Mouse (Mus musculus) midbrain, embryonic 14.5 days (tissue): ENCODE measurements around the gene Rab5c. TPM values are rescaled to one million over a fixed set of nuclear protein-coding genes. Genes with fewer than 3 reads are reported as not detected.

ENCODE experiments used
- ATAC-seq: fragments of 200-750 bp; cut with Nextera tagmentation; 2 replicates; pipeline ENCODE4 v1.8.0; 2017; ENCODE audit warnings: moderate number of reproducible peaks, moderate library complexity; ENCODE audit not compliant: low FRiP score, low TSS enrichment
- DNase-seq: peaks from one replicate; pipeline ENCODE4 v3.0.0-alpha.2; 2015
- H3K27ac ChIP-seq: fragments of 300-500 bp; sonication (generic); replicated peaks from 2 replicates; pipeline ENCODE4 v1.5.1; 2014; ENCODE audit warnings: mild to moderate bottlenecking, low read depth, low read length, moderate library complexity
- H3K27me3 ChIP-seq: fragments of 300-500 bp; sonication (generic); 2 replicates; pipeline ENCODE4 v1.6.1; 2014; ENCODE audit warnings: low read length, control low read depth, mixed read lengths; ENCODE audit not compliant: control insufficient read depth, insufficient read depth
- H3K36me3 ChIP-seq: fragments of 300-500 bp; sonication (generic); 2 replicates; pipeline ENCODE4 v1.6.1; 2014; ENCODE audit warnings: low read length, control low read depth; ENCODE audit not compliant: control insufficient read depth, insufficient read depth
- H3K4me1 ChIP-seq: fragments of 300-500 bp; sonication (generic); 2 replicates; pipeline ENCODE4 v1.6.1; 2014; ENCODE audit warnings: mild to moderate bottlenecking, antibody characterized with exemption, low read length, control low read depth; ENCODE audit not compliant: control insufficient read depth, insufficient read depth
- H3K4me2 ChIP-seq: fragments of 300-500 bp; sonication (generic); 2 replicates; pipeline ENCODE4 v1.6.1; 2014; ENCODE audit warnings: mild to moderate bottlenecking, low read length, moderate library complexity
- H3K4me3 ChIP-seq: fragments of 300-500 bp; sonication (generic); replicated peaks from 2 replicates; pipeline ENCODE4 v1.5.1; 2014; ENCODE audit warnings: low read depth, low read length
- H3K9ac ChIP-seq: fragments of 300-500 bp; sonication (generic); replicated peaks from 2 replicates; pipeline ENCODE4 v1.6.1; 2014; ENCODE audit warnings: mild to moderate bottlenecking, low read length, moderate library complexity
- H3K9me3 ChIP-seq: fragments of 300-500 bp; sonication (generic); 2 replicates; pipeline ENCODE4 v1.6.1; 2016; ENCODE audit warnings: low read length, control low read depth, mixed read lengths; ENCODE audit not compliant: control insufficient read depth
- WGBS: fragments of 180-500 bp; shearing (Covaris S2); extraction: QIAGEN DNeasy Blood & Tissue Kit; methylation state at CpG from one replicate; pipeline ENCODE4 v1.1.7; 2014; 5-methylcytosine and 5-hydroxymethylcytosine counted together
- polyA plus RNA-seq: library from polyadenylated mRNA; unstranded; fragments of >200 nt; fragmentation: Nextera tagmentation; extraction: Ambion mirVana; gene quantifications from 2 replicates; pipeline ENCODE4 v1.2.1, GENCODE M21; 2014

The Rab5c gene
- polyA plus RNA-seq, 1 experiment from 2014 or later, result 86.8 TPM

DNA sequence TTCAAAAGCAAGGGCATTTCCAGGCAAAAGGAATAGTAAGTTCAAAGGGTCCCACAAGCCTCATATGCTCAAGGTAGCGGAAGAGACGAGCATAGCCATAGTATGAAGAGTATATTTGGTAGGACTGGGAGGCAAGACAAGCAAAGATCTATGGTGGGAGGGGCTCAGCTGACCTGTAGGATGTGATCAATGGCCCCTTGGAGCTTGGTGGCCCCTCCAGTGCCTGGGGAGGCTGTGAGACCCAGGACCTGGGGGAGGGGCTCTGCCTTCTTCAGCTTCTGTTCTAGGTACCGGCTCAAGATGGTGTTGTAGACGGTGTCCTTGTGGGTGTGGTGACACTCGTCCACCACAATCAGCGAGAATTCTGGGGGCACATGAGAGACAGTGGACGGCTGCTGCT is 35.1 kb downstream of the Rab5c start:
- H3K27ac ChIP-seq, result no peak overlapping the region
- no peaks in the 10 kb centered on the region for H3K4me1 ChIP-seq
- H3K4me3 ChIP-seq, result no peak overlapping the region
- H3K36me3 ChIP-seq, result peaks cover 31% of the 10 kb centered on the region
- no peak overlapping the region for H3K9ac ChIP-seq
- WGBS, result 45% methylated on average over 7 of the region's 7 CpGs
- no peaks in the 10 kb centered on the region for H3K9me3 ChIP-seq
- DNase-seq (no peak), ATAC-seq (no peak)
- H3K27me3 ChIP-seq, result no peaks in the 10 kb centered on the region
- peak overlapping the region; percentile 23; the same call in 1 of the 2 replicates for H3K4me2 ChIP-seq

DNA sequence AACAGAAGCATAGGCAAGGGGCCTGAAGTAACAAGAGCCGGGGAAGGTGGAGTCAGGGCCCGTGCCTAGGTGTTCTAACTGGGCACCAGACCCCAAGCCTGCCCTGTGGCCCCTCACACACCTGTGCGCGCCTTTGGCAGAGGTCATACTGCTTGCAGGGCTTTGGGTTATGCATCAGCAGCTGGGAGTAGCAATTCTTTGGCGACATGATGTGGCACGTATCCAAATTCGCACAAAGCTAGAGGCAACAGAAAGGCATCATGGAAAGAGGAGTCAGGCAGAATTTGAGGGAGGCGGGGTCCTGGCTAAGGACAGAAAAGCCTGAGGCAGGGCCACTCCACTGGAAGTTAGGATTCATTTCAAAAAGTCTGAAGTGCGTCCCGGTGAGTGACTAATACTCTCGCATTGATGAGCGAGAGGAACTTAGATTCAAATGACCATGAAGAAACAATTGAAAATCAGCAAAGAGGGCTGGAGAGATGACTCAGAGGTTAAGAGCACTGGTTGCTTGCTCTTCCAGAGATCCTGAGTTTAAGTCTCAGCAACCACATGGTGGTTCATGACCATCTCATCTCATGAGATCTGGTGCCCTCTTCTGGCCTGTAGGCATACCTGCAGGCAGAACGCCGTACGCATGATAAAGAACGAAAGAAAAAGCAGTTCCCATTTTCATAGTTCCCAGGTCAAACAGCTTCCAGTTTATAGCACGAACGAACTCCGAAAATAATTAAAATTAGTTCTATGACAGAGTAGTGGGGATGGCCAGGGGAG is 35.7 kb downstream of the Rab5c start:
- peak overlapping the region; percentile 23; the same call in 1 of the 2 replicates for H3K4me2 ChIP-seq
- no peaks in the 10 kb centered on the region for H3K9me3 ChIP-seq
- peak; percentile 93 for DNase-seq
- no peak overlapping the region for H3K4me3 ChIP-seq
- no peak for ATAC-seq
- no peaks in the 10 kb centered on the region for H3K4me1 ChIP-seq
- no peak overlapping the region for H3K27ac ChIP-seq
- peaks cover 25% of the 10 kb centered on the region for H3K36me3 ChIP-seq
- WGBS, result 36% methylated on average over 19 of the region's 19 CpGs
- no peak overlapping the region for H3K9ac ChIP-seq
- no peaks in the 10 kb centered on the region for H3K27me3 ChIP-seq

DNA sequence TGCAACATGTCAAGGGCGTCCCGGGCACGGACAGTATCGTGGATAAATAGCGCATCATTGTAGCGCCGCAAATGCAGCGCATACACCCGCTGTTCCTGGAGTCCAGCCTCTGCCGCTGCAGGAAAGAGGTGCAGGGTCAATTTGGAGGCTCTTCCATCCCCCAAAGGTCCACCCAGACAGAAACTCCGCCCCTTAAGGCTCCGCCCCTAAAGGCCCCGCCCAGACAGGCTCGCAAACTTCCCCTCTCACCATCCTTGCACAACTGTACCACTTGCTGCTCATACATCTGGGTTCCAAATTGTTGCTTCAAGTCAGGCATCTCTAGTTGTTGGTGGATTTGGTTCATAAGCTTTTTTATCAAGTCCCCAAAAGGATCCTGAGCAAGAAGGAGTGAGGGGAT is 36.7 kb downstream of the Rab5c start:
- H3K4me1 ChIP-seq, result no peaks in the 10 kb centered on the region
- no peak for DNase-seq
- WGBS, result 3% methylated on average over 14 of the region's 14 CpGs
- ATAC-seq, result no peak
- no peak overlapping the region for H3K4me3 ChIP-seq
- no peaks in the 10 kb centered on the region for H3K27me3 ChIP-seq
- H3K9ac ChIP-seq, result no peak overlapping the region
- H3K9me3 ChIP-seq, result no peaks in the 10 kb centered on the region
- peak overlapping the region; percentile 11 for H3K4me2 ChIP-seq
- no peak overlapping the region for H3K27ac ChIP-seq
- peaks cover 17% of the 10 kb centered on the region for H3K36me3 ChIP-seq

DNA sequence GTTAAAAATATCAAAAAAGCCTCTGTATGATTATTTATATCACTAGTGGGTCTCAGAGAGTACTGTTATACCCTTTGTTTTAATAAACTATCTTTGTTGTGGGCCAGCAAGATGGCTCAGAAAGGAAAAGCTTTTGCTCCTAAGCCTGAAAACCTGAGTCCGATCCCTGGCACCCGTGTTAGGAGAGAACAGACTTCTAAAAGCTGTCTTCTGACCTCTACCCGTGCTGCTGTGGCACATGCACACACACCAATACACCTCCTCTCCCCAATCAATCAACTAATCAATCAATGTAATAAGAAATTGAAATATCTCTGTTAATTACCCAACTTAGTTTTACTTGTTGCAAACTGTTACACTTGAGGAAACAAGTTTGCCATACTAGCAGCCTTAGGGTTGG is 37.3 kb downstream of the Rab5c start:
- no peak overlapping the region for H3K4me2 ChIP-seq
- ATAC-seq, result no peak
- peaks cover 11% of the 10 kb centered on the region for H3K36me3 ChIP-seq
- no peaks in the 10 kb centered on the region for H3K27me3 ChIP-seq
- no peak overlapping the region for H3K27ac ChIP-seq
- 81% methylated on average over 3 of the region's 3 CpGs for WGBS
- no peaks in the 10 kb centered on the region for H3K9me3 ChIP-seq
- no peak overlapping the region for H3K4me3 ChIP-seq
- H3K9ac ChIP-seq, result no peak overlapping the region
- DNase-seq, result no peak
- no peaks in the 10 kb centered on the region for H3K4me1 ChIP-seq

DNA sequence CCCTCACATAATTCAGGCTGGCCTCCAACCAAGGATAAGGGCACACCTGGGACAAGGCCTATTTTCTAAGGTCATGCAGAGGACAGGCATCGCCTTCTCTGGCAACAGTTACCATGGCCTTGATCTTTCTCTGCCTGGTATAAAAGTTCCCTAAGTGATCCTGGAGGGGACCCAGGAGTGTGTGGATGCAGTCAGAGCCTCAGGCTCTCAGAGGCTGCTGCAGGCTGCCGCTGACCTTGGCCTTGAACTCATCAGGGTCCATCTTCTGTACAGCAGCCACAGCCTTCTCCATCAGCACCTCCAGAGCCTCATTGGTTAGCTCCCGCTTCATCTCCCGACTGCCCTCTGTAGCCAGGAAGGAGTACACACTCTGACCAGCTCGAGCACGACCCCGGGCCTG is 40.1 kb downstream of the Rab5c start:
- no peak for DNase-seq
- Histone ChIP-seq H3K4me2 (no peak overlapping the region), H3K4me3 (no peak overlapping the region), H3K27ac (no peak overlapping the region), H3K4me1 (no peaks in the 10 kb centered on the region), H3K27me3 (no peaks in the 10 kb centered on the region), H3K9me3 (no peaks in the 10 kb centered on the region), H3K36me3 (no peaks in the 10 kb centered on the region), H3K9ac (no peak overlapping the region)
- 71% methylated on average over 7 of the region's 7 CpGs for WGBS
- ATAC-seq, result no peak

DNA sequence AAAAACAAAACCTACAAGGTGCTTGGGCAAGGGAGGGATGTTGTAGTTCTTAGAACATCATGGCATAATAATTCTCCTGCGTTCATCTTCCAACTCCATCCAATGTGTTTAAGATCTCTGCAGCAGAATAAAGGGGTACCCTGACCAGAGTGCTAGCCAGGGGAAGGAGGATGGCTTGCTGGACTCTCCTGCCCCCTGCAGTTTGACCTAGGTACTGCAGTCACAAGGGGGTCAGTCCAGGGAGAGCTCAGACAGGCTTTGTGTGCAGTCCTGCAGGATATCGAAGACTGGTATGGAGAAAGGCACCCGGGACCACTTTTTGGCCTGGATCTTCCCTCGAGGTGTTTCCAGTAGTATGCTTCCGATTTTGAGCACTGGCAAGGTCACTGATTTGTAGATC is 43.1 kb downstream of the Rab5c start:
- no peaks in the 10 kb centered on the region for H3K36me3 ChIP-seq
- no peak overlapping the region for H3K27ac ChIP-seq
- ATAC-seq (peak; percentile 53; the same call in 1 of the 2 replicates), DNase-seq (peak; percentile 73)
- H3K4me2 ChIP-seq, result no peak overlapping the region
- H3K9me3 ChIP-seq, result no peaks in the 10 kb centered on the region
- no peak overlapping the region for H3K4me3 ChIP-seq
- H3K27me3 ChIP-seq, result 0 out of 2 replicates have a peak, but pooled peaks cover 6% of the 10 kb centered on the region
- H3K9ac ChIP-seq, result no peak overlapping the region
- 39% methylated on average over 5 of the region's 5 CpGs for WGBS
- H3K4me1 ChIP-seq, result no peaks in the 10 kb centered on the region

DNA sequence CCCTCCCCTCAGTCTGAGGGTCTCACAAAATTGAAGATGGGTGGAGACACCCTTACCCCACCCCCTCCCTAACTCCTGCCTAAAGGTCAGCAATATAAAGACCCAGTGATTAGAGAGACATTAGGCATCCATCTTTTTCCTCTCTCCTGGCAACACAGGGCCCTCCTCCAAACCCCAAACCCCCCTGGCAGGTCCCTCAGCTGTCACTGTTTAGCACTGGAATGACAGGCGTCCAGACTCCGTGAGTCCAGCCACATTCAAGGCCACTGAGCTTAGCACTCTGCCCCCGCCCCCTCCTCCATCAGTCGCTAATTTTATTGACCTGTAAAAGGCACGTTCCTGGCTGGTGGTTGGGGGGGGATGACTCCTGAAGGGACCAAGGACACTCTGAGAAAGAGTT is 44.9 kb downstream of the Rab5c start:
- no peaks in the 10 kb centered on the region for H3K36me3 ChIP-seq
- 0 out of 2 replicates have a peak, but pooled peaks cover 6% of the 10 kb centered on the region for H3K27me3 ChIP-seq
- no peak overlapping the region for H3K27ac ChIP-seq
- H3K9me3 ChIP-seq, result no peaks in the 10 kb centered on the region
- no peak for DNase-seq
- H3K9ac ChIP-seq, result no peak overlapping the region
- no peak overlapping the region for H3K4me3 ChIP-seq
- H3K4me2 ChIP-seq, result no peak overlapping the region
- H3K4me1 ChIP-seq, result no peaks in the 10 kb centered on the region
- ATAC-seq, result no peak
- WGBS, result 21% methylated on average over 5 of the region's 5 CpGs

DNA sequence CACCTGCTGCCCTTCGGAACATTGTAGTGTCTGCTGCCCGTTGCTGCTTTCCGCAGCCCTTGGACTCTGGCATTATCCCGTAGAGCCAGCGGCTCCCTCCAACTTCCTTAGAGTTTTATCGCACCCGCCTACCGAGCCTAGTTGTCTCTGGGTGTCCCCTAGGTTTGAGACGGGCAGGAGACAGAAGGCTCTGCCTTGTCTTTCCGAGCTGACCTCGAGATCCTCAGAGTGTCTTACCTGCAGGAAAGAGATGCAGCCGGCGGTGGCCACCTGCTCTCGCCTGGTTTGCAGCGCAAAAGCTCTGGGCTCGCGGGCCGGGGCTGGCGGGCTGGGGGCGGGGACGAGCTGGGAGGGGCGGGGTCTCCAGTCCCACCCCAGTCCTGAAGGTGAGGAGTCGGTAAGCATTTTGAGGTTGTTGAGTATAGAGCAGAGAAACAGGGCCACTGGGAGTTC is 45.8 kb downstream of the Rab5c start, which contains the start of gene Zfp385c:
TSS of gene Zfp385c (minus strand) at position 292 of the 453 bp plus-strand sequence.
- 2% methylated on average over 23 of the region's 23 CpGs for WGBS
- Histone ChIP-seq H3K9ac (no peak within 1 kb of the TSS; the same call in 1 of the 2 replicates), H3K4me3 (peak within 1 kb of the TSS; percentile 20)

DNA sequence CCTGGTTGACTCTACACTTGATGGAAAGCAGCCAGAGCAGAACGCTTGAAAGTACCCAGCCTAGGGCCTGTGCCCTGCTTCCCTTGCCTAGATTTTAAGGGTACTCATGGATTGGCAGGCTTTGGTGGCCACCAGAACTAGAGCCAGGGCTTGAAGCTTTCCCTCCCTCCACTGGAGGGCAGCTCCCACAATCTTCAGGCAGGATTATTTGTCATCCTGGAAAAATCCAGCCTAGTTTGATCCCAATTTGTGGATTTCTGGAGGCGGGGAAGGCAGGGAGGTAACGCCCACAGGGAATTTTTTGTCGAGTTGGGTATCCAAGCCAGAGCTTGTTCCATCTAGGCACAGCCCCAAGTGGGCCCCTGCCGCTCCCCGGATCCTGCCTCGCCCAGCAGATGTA is 47.6 kb downstream of the Rab5c start:
- DNase-seq (no peak), ATAC-seq (no peak)
- Histone ChIP-seq H3K27me3 (0 out of 2 replicates have a peak, but pooled peaks cover 6% of the 10 kb centered on the region), H3K4me1 (no peaks in the 10 kb centered on the region), H3K4me2 (no peak overlapping the region), H3K9ac (no peak overlapping the region), H3K36me3 (no peaks in the 10 kb centered on the region), H3K9me3 (no peaks in the 10 kb centered on the region), H3K4me3 (no peak overlapping the region), H3K27ac (no peak overlapping the region)
- 78% methylated on average over 7 of the region's 7 CpGs for WGBS

More for the DNA sequence above, 45.8 kb downstream of the Rab5c start, which contains the start of gene Zfp385c:
- H3K27ac ChIP-seq, result no peak within 1 kb of the TSS
- H3K9me3 ChIP-seq, result no peaks in the 10 kb centered on the region
- peak within 1 kb of the TSS; percentile 49 for H3K4me2 ChIP-seq
- 0 out of 2 replicates have a peak, but pooled peaks cover 6% of the 10 kb centered on the region for H3K27me3 ChIP-seq
- no peaks in the 10 kb centered on the region for H3K36me3 ChIP-seq
- peak; percentile 11 for DNase-seq
- H3K4me1 ChIP-seq, result no peaks in the 10 kb centered on the region
- no peak for ATAC-seq
